Mouse (Mus musculus): Measurements from ENCODE around the gene Boll.
A peak's percentile ranks its signal among the peaks of the same experiment; 100 is the strongest.
"Not testable (repeated sequence)": the region's sequence is repeated elsewhere in the genome, so short reads cannot be mapped to it uniquely, and the experiment has no call there.

Boll gene

GRCm38 (mm10) chr1:55363044-55363565, at the start of gene Boll:
TSS of gene Boll (minus strand) at chr1:55363469.
- peak; percentile 59 to 81 for DNase-seq (ENCODE audit: low spot score in 2 of 2)

DNA sequence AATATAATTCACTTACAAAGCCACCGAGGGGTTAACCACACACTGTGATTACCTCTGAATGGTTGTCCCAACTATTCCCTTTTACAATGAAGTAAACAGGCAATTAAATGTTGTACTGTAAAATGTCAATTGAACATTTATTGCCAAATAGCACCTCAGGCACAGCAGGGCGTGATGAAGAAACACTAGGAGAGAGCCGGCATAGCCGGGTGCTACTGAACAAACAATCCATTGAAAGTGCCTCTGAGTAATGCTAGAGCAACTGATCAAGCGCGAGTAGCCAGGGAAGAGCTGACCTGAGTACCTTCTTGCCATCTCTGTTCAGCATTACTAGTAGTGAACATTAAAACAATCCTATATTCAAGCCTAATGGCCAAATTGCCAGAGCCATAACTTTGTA, 49.3 kb upstream of the Boll start:
- no peak for DNase-seq (ENCODE audit: low spot score in 2 of 2)

GRCm38 (mm10) chr1:55411079-55411478, 47.8 kb upstream of the Boll start:
- DNase-seq (ENCODE audit: low spot score in 2 of 2), result no peak

DNA sequence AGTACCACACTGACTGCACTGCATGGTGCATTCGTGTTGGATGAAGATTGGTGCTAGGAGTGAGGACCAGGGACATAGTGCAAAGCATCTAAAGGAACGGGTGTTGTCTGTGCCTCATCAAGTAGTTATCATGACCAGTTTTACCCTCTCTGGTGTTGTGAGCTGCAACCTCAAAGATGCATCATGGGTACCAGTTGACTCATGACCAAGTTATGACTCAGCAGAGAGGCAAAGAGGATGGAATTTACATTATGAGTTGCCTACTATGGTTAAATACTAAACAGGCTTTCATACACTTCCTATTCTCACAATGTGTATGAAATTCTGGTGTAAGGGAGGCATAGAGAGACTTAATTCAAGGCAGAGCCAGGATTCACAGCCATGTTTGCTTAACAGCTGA, 47.4 kb upstream of the Boll start:
- DNase-seq (ENCODE audit: low spot score in 2 of 2), result no peak

- DNase-seq (ENCODE audit: low spot score in 2 of 2), result peak in 1 of 2 experiments; percentile 20
Measured at GRCm38 (mm10) chr1:55406531-55407375, 43.5 kb upstream of the Boll start.

- DNase-seq (ENCODE audit: low spot score in 2 of 2), result peak; percentile 72 to 78
Measured at GRCm38 (mm10) chr1:55406023-55406413, 42.7 kb upstream of the Boll start.

GRCm38 (mm10) chr1:55405272-55406022, 42.2 kb upstream of the Boll start, which contains the start of gene Plcl1:
TSS of gene Plcl1 (plus strand) at chr1:55405921.
- DNase-seq (ENCODE audit: low spot score in 2 of 2), result peak; percentile 94 to 96

GRCm38 (mm10) chr1:55404439-55404838, 41.2 kb upstream of the Boll start:
- DNase-seq (ENCODE audit: low spot score in 2 of 2), result no peak

DNA sequence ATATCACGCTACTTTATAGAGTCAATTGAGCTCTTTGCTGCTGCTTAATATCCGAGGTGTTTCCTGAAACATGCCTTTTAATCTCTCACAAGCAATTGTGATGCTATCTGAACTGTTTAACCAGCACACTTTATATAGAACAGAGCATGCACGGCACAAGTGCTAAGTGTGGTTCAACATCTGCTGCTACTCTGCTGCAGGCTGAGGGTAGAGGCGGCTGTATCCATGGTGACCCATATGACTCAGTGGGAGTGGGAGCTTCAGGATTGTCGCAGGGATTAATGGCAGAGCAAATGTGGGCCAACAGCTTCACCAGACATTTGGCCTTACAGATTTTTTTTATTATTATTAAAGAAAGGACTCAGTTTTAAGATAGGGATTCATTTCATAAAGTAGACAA, 36.6 kb upstream of the Boll start:
- no peak for DNase-seq (ENCODE audit: low spot score in 2 of 2)

GRCm38 (mm10) chr1:55383114-55383773, 20.0 kb upstream of the Boll start:
- DNase-seq (ENCODE audit: low spot score in 2 of 2), result peak; percentile 64 to 87

DNA sequence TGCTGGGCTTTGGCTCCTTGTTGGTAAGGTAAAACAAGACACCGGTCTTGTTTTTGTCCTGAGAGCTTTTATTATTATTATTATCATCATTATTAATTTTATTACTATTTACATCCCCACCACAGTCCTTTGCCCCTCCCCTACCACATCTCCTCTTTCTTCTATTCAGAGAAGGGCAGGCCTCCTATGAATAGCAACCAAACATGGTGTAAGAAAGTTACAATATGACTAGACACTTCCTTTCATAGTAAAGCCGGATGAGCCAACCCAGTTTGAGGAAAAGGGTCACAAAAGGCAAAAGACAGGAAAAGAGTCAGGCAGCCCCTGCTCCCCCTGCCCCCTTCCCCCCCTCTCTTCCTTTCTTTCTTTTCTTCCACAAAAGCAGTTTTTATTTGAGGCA, 17.3 kb upstream of the Boll start:
- no peak for DNase-seq (ENCODE audit: low spot score in 2 of 2)

DNA sequence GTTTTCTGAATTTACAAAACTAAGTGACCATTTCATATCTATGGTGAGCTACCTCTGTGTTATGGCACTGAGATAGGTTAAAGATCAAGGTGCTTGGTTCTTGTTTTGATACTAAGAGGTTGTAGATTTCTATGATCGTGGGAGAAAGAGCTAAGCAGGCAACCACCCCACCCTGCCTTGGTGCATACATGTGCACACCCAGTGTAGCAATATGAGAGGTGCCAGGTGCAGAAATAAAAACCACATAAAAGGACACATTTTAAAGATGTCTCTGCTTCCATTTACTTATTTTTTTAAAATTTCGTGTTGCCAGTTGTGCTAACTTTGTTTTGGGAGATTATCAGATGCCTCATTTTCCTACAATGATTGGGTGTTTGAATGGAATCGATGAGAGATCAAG, 9.4 kb upstream of the Boll start:
- no peak for DNase-seq (ENCODE audit: low spot score in 2 of 2)

DNA sequence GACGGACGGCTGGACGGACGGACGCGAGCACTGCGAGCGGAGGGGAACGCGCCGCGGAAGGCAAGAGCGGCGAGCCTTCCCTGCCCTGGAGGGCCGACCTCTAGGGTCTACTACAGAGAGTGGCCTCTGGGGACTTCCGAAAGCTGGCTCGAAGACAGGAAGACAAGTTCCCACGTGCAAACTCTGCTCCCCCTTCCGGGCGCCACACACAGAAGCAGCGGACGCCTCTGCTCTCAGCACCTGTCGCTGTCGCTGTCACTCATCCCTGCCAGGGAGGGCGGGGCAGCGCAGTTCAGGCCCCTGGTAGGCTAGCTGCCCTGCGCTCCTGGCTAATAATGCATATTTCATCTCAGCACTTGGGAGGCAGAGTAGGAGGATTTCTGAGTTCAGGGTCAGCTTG, 317 bp upstream of the Boll start:
- DNase-seq (ENCODE audit: low spot score in 2 of 2), result no peak

DNA sequence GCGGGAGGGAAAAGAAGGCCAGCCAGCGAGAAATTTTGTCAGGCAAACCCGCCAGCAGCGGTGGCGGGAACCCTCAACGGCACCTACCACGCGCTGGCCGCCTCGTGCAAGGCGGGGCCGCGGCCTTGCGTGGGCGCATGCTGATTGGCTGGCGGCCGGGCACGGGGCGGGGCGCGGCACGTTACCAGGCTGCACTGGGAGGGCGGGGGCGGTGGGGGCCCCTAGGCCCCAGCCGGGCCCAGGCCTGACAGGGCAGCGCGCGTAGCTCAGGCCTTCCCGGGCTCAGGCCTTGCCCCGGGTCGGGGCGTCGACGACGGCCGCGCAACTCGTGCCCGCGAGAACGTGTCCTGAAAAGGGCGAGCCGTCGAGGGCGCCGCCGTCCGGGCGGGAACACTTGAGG, 635 bp downstream of the Boll start:
- no peak for DNase-seq (ENCODE audit: low spot score in 2 of 2)

- DNase-seq (ENCODE audit: low spot score in 2 of 2), result not testable (repeated sequence)
Measured at GRCm38 (mm10) chr1:55351914-55352313, 11.4 kb downstream of the Boll start.

GRCm38 (mm10) chr1:55325496-55325895, 37.8 kb downstream of the Boll start:
- not testable (repeated sequence) for DNase-seq (ENCODE audit: low spot score in 2 of 2)

GRCm38 (mm10) chr1:55301077-55301476, 62.2 kb downstream of the Boll start:
- DNase-seq (ENCODE audit: low spot score in 2 of 2), result no peak

DNA sequence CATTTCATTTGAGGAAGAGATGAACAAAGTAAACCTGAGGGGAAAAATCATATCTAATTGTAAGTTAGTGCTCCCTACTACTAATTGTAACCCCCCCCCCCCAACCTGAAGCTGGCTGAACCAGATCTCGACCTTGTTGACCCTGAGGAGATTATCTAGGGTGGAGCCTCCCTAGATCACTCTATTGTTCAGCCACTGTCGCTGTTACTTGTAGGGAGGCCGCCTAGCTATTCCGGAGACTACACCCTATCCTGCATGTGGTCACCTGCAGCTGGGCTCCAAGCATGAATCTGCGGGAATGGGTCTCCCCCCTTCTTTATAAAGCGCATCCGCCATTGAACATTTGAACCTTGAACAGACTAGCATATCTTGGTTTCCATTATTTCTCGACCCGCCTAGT, 84.2 kb downstream of the Boll start:
- DNase-seq (ENCODE audit: low spot score in 2 of 2), result no peak

- no peak for DNase-seq (ENCODE audit: low spot score in 2 of 2)
Measured at GRCm38 (mm10) chr1:55265447-55265846, 97.8 kb downstream of the Boll start.

- DNase-seq (ENCODE audit: low spot score in 2 of 2), result no peak
Measured at GRCm38 (mm10) chr1:55264385-55264784, 98.9 kb downstream of the Boll start.

DNA sequence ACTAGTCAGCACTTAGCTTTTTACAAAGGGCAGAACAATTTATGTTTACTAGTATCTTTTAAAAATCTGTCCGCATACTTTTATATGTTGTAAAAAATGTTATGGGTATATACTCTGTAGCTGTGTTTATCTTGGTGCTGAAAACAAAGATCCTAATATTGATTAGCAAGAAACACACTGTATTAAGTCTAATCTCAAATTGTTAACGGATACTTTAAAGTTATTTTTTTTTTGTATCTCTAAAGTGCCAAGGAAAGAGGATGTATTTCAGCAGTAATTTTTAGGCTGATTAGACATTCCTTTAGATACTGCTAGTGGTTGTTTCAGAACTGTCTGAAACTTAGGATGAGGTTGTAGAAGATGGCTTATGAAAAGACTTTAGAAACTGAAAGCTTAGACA, 116.9 kb downstream of the Boll start:
- DNase-seq (ENCODE audit: low spot score in 2 of 2), result no peak

DNA sequence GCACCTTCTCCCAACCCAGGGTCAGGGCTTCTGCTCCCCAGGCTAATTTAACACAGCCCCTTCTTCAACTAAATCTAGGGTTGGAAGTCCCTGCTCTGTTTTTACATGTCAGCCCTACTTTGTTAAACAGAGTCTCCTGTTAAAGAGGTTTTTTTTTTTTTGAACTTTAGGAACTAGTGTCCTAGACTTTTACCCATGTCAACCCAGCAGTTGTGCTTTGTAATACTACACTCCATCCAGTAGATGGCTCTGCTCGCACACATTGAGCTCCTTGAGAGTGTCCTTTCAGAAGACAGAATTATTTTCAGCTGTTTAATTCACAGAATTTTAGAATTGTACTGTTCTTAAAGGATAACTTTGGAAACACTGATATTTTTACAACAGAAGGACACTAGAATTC, 124.0 kb downstream of the Boll start:
- no peak for DNase-seq (ENCODE audit: low spot score in 2 of 2)
